Mouse (Mus musculus) liver, adult 2 months (tissue): Measurements from ENCODE around the gene Scd3.

ENCODE experiments used
- CTCF ChIP-seq: fragments of 200-500 bp; IDR thresholded peaks from 2 replicates; pipeline ENCODE4 v1.5.1; 2011; ENCODE audit warnings: low read depth, low read length, control low read depth
- POLR2A ChIP-seq: fragments of 200-500 bp; IDR thresholded peaks from 2 replicates; pipeline ENCODE4 v1.6.1; 2011; ENCODE audit warnings: low read length, control low read depth; ENCODE audit not compliant: insufficient read depth; ENCODE audit errors: extremely low read depth

DNA sequence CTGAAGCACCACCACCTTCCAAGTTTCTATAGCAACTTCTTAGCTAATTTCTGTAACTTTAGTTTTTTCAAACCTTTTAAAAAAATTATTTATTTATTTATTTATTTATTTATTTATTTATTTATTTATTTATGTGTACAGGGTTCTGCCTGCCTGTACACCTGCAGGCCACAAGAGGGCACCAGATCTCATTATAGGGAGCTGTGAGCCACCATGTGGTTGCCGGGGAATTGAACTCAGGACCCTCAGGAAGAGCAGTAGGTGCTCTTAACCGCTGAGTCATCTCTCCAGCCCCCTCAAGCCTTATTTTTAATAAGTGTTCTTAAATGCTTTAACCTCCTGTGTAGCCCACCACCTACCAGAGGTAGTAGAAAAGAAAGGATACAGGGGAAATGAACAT lies 4.1 kb upstream of the Scd3 start:
- peak; percentile 45; the same call in 1 of the 2 replicates for TF ChIP-seq CTCF
- TF ChIP-seq POLR2A: no peak
